Mouse (Mus musculus) hematopoietic multipotent progenitor cell, adult 10-12 weeks (in vitro differentiated cells): ENCODE measurements around the gene Prkci. TPM values are rescaled to one million over a fixed set of nuclear protein-coding genes. Genes with fewer than 3 reads are reported as not detected.

Experiments used
- polyA plus RNA-seq: library from polyadenylated mRNA; stranded (reverse); fragments of >175 nt; gene quantifications from 2 replicates; pipeline ENCODE4 v1.2.3, GENCODE M21; 2012; ENCODE audit warnings: low replicate concordance

The Prkci gene
- 2.2 and 2.5 TPM in 2 replicates for polyA plus RNA-seq

DNA sequence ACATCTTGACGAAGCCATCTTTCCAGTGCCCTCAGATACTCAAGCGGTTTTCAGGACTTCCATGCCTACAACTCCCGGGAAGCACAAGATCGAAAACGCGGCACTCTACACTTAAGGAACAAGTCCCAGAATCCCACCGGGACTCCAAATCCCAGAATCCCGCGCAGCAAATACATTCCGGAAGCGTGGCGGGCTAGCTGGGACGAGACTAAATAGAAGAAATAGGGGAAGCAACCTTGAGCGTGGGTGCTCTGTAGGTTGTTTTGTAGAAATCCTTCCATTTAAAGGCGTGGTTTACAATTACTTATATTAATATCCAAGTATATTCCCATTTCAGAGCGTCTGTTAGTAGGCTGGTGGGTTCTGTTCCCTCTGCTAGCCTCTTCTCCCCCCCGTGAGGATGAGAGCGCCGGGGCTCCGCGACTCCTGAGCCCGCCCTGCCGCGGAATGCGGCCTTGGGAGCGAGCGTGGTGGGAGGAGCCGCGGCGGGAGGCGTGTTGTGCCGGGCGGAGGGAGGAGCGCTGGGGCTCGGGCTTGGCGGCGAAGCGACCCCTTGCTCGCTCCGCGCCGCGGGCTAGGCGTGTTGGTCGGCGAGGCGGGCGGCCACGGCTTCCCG is at the start of gene Prkci:
Gene Prkci, plus strand, starts transcription at position 465 of the 616 bp plus-strand sequence.

DNA sequence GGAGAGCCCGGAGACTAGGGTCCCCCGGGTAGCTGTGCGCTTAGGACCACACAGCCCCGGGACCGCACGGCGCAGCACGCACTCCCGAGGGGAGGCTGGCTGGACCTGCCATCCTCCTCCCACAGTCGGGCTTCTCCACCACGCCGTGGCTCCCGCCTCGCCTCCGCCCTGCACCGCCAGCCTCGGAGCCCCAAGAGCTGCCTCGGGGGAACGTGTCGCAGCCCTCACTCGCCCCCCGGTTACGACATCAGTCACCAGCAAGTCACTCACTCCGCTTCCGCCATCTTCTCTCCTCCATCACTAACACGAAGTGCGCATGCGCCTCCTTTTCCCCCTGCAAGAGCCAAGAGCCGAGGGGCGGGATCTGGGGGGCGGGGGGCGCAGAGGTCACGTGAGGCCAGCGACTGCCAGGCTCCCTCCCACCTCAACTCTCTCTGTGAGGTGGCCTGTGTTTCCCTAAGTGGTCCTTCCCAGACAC is 26.4 kb upstream of the Prkci start, which contains the start of gene Phc3:
Gene Phc3, minus strand, starts transcription at position 312 of the 478 bp plus-strand sequence.

GRCm38 (mm10) chr3:31094531-31095178 is 99.1 kb downstream of the Prkci start, which contains the start of gene Skil:
Gene Skil (plus strand): TSS chr3:31095058.

Other genes starting within 250 kb of the Prkci start
- gene Samd7, start 249.5 kb upstream of the Prkci start, polyA plus RNA-seq = 0.04 TPM in 1 of 2 replicates, not detected in the other
- gene Sec62, start 202.9 kb upstream of the Prkci start, polyA plus RNA-seq = 13.8 and 21.4 TPM in 2 replicates
- gene Gpr160, start 139.8 kb upstream of the Prkci start, polyA plus RNA-seq = 0.43 and 0.48 TPM in 2 replicates
- gene Phc3, start 26.3 kb upstream of the Prkci start, polyA plus RNA-seq = 5.3 and 10.9 TPM in 2 replicates
- gene Skil, start 99.3 kb downstream of the Prkci start, polyA plus RNA-seq = 3.9 and 6.1 TPM in 2 replicates
- 0.06 and 0.12 TPM in 2 replicates for gene Cldn11, start 154.2 kb downstream of the Prkci start, polyA plus RNA-seq